Mouse (Mus musculus) neural tube, embryonic 11.5 days (tissue): ENCODE data around the gene Tspoap1. TPM values are rescaled to one million over a fixed set of nuclear protein-coding genes. Genes with fewer than 3 reads are reported as not detected.

Source experiments
- ATAC-seq: fragments of 200-750 bp; cut with Nextera tagmentation; 2 replicates; pipeline ENCODE4 v1.8.0; 2017; ENCODE audit warnings: moderate number of reproducible peaks, mild to moderate bottlenecking, moderate TSS enrichment, moderate library complexity; ENCODE audit not compliant: insufficient read depth, low FRiP score, low TSS enrichment
- DNase-seq: peaks from one replicate; pipeline ENCODE4 v3.0.0-alpha.2; 2015; ENCODE audit warnings: low spot score
- H3K27ac ChIP-seq: fragments of 300-500 bp; sonication (generic); 2 replicates; pipeline ENCODE4 v1.5.1; 2014; ENCODE audit warnings: low read depth, mild to moderate bottlenecking, low read length
- H3K27me3 ChIP-seq: fragments of 300-500 bp; sonication (generic); 2 replicates; pipeline ENCODE4 v1.6.1; 2014; ENCODE audit warnings: mild to moderate bottlenecking, low read length, mixed read lengths; ENCODE audit not compliant: control insufficient read depth, insufficient read depth
- H3K36me3 ChIP-seq: fragments of 300-500 bp; sonication (generic); 2 replicates; pipeline ENCODE4 v1.6.1; 2014; ENCODE audit warnings: mild to moderate bottlenecking, low read length, moderate library complexity, mixed read lengths; ENCODE audit not compliant: control insufficient read depth, insufficient read depth
- H3K4me1 ChIP-seq: fragments of 300-500 bp; sonication (generic); 2 replicates; pipeline ENCODE4 v1.6.1; 2014; ENCODE audit warnings: low read length, mixed read lengths; ENCODE audit not compliant: control insufficient read depth, insufficient read depth
- H3K4me2 ChIP-seq: fragments of 300-500 bp; sonication (generic); 2 replicates; pipeline ENCODE4 v1.6.1; 2014; ENCODE audit warnings: low read depth, mild to moderate bottlenecking, moderate library complexity
- H3K4me3 ChIP-seq: fragments of 300-500 bp; sonication (generic); 2 replicates; pipeline ENCODE4 v1.5.1; 2014; ENCODE audit warnings: low read depth, low read length
- H3K9ac ChIP-seq: fragments of 300-500 bp; sonication (generic); 2 replicates; pipeline ENCODE4 v1.6.1; 2014; ENCODE audit warnings: mild to moderate bottlenecking, low read length
- H3K9me3 ChIP-seq: fragments of 300-500 bp; sonication (generic); 2 replicates; pipeline ENCODE4 v1.6.1; 2016; ENCODE audit warnings: low read length; ENCODE audit not compliant: control insufficient read depth
- WGBS: fragments of 180-500 bp; shearing (Covaris S2); extraction: QIAGEN DNeasy Blood & Tissue Kit; methylation state at CpG from one replicate; pipeline ENCODE4 v1.1.7; 2014; 5-methylcytosine and 5-hydroxymethylcytosine counted together
- microRNA counts: library from miRNA; unstranded; fragments of <30 nt; microRNA quantifications from one replicate; lab custom pipeline; 2015
- microRNA-seq: library from miRNA; unstranded; fragments of <30 nt; microRNA quantifications from one replicate; pipeline ENCODE4, GENCODE M21; 2016
- polyA plus RNA-seq: library from polyadenylated mRNA; unstranded; fragments of >200 nt; fragmentation: Nextera tagmentation; extraction: Ambion mirVana; gene quantifications from 2 replicates; pipeline ENCODE4 v1.2.1, GENCODE M21; 2014

The Tspoap1 gene
- polyA plus RNA-seq, 1 experiment from 2014 or later, result 5.4 TPM

- Histone ChIP-seq H3K4me2 (no peak within 1 kb of the TSS), H3K27ac (no peak within 1 kb of the TSS)
- 39% methylated on average over 10 of the region's 10 CpGs for WGBS
Observed at GRCm38 (mm10) chr11:87828239-87828900, 68.0 kb downstream of the Tspoap1 start, which contains the start of gene Lpo. Gene Lpo (minus strand): TSS chr11:87828289.

More at GRCm38 (mm10) chr11:87828239-87828900, 68.0 kb downstream of the Tspoap1 start, which contains the start of gene Lpo:
- no peak within 1 kb of the TSS for H3K9ac ChIP-seq
- no peaks in the 10 kb centered on the region for H3K9me3 ChIP-seq
- H3K4me1 ChIP-seq, result peaks cover 4% of the 10 kb centered on the region; the same call in 1 of the 2 replicates
- H3K27me3 ChIP-seq, result no peaks in the 10 kb centered on the region
- DNase-seq (peak; percentile 15), ATAC-seq (no peak)
- no peak within 1 kb of the TSS for H3K4me3 ChIP-seq
- no peaks in the 10 kb centered on the region for H3K36me3 ChIP-seq

MicroRNAs encoded within 50 kb of the gene (microRNA counts, 519-probe panel; counts per million panel counts)
- microRNA mmu-miR-142-3p (lab: Ali Mortazavi, UCI) (4,356 counts per million, percentile 80 among the panel's probes with 10 or more counts), microRNA mmu-miR-142-5p (lab: Ali Mortazavi, UCI) (171 counts per million, percentile 57 among the panel's probes with 10 or more counts)

Small RNA genes within 50 kb of the gene (microRNA-seq; reads per million reads assigned to microRNA genes)
- gene Mir142 (not detected), gene Mir142b (not detected)

Other genes with a start within 250 kb of the Tspoap1 start
- not detected in 2 replicates for gene Gm11492, start 193.9 kb upstream of the Tspoap1 start, polyA plus RNA-seq
- gene Sept4, start 191.6 kb upstream of the Tspoap1 start, polyA plus RNA-seq, result 8.0 and 8.8 TPM in 2 replicates
- 84.9 and 95.9 TPM in 2 replicates for gene Mtmr4, start 168.4 kb upstream of the Tspoap1 start, polyA plus RNA-seq
- gene Hsf5, start 143.4 kb upstream of the Tspoap1 start, polyA plus RNA-seq, result 0.18 and 0.24 TPM in 2 replicates
- 0.64 and 1.2 TPM in 2 replicates for gene Rnf43, start 97.8 kb upstream of the Tspoap1 start, polyA plus RNA-seq
- 155 and 162 TPM in 2 replicates for gene Supt4a, start 23.0 kb upstream of the Tspoap1 start, polyA plus RNA-seq
- 6.0 and 7.7 TPM in 2 replicates for gene Mpo, start 33.0 kb downstream of the Tspoap1 start, polyA plus RNA-seq
- 0.20 and 0.58 TPM in 2 replicates for gene Lpo, start 67.7 kb downstream of the Tspoap1 start, polyA plus RNA-seq
- gene Mks1, start 92.7 kb downstream of the Tspoap1 start, polyA plus RNA-seq, result 11.6 and 12.2 TPM in 2 replicates
- 0.08 TPM in 1 of 2 replicates, not detected in the other for gene Epx, start 115.0 kb downstream of the Tspoap1 start, polyA plus RNA-seq
- gene Olfr462, start 131.7 kb downstream of the Tspoap1 start, polyA plus RNA-seq, result not detected in 2 replicates
- gene Olfr463, start 136.8 kb downstream of the Tspoap1 start, polyA plus RNA-seq, result not detected in 2 replicates
- not detected in 2 replicates for gene Olfr464, start 160.4 kb downstream of the Tspoap1 start, polyA plus RNA-seq
- 22.9 and 25.7 TPM in 2 replicates for gene Dynll2, start 227.0 kb downstream of the Tspoap1 start, polyA plus RNA-seq